Mouse (Mus musculus) ES-Bruce4 (cell line): ENCODE results near the gene Psmb8. TPM values are rescaled to one million over a fixed set of nuclear protein-coding genes. Genes with fewer than 3 reads are reported as not detected.

Experiments used
- H3K27ac ChIP-seq: 2 replicates; pipeline ENCODE4 v1.5.1; 2012; ENCODE audit warnings: low read length, inconsistent platforms; ENCODE audit not compliant: insufficient read depth
- H3K27me3 ChIP-seq: 2 replicates; pipeline ENCODE4 v1.6.1; 2012; ENCODE audit warnings: mild to moderate bottlenecking, low read length, inconsistent platforms; ENCODE audit not compliant: control insufficient read depth, poor library complexity, insufficient read depth, severe bottlenecking
- H3K36me3 ChIP-seq: 2 replicates; pipeline ENCODE4 v1.6.1; 2012; ENCODE audit warnings: inconsistent platforms, mild to moderate bottlenecking, low read length, moderate library complexity; ENCODE audit not compliant: control insufficient read depth, poor library complexity, insufficient read depth, severe bottlenecking
- H3K4me1 ChIP-seq: one replicate; pipeline ENCODE4 v1.8.1; 2011; ENCODE audit warnings: low read length; ENCODE audit not compliant: control insufficient read depth, insufficient read depth
- H3K4me3 ChIP-seq: 2 replicates; pipeline ENCODE4 v1.5.1; 2011; ENCODE audit warnings: low read depth, mild to moderate bottlenecking, low read length
- H3K9ac ChIP-seq: 2 replicates; pipeline ENCODE4 v1.6.1; 2012; ENCODE audit warnings: low read depth, mild to moderate bottlenecking, inconsistent platforms; ENCODE audit not compliant: poor library complexity, severe bottlenecking
- H3K9me3 ChIP-seq: replicated peaks from 2 replicates; pipeline ENCODE4 v1.6.1; 2012; ENCODE audit warnings: mild to moderate bottlenecking, low read length, inconsistent platforms; ENCODE audit not compliant: control insufficient read depth, poor library complexity, insufficient read depth, severe bottlenecking
- CTCF ChIP-seq: IDR thresholded peaks from one replicate; pipeline ENCODE4 v1.8.1; 2011; ENCODE audit warnings: low read depth, low read length
- EP300 ChIP-seq: IDR thresholded peaks from 2 replicates; pipeline ENCODE4 v1.6.1; 2011; ENCODE audit warnings: low read depth, low read length; ENCODE audit not compliant: insufficient read depth
- POLR2A ChIP-seq: IDR thresholded peaks from one replicate; pipeline ENCODE4 v1.8.1; 2011; ENCODE audit warnings: low read length; ENCODE audit not compliant: insufficient read depth
- polyA plus RNA-seq: library from polyadenylated mRNA; stranded (reverse); fragments of >200 nt; gene quantifications from 2 replicates; pipeline ENCODE4 v1.2.4, GENCODE M21; 2011; ENCODE audit warnings: low read depth; ENCODE audit not compliant: missing spikeins, insufficient read depth, insufficient read length

Psmb8 gene
- polyA plus RNA-seq, 1 experiment: 20.5 TPM

GRCm38 (mm10) chr17:34247047-34247446 lies 49.5 kb downstream of the Psmb8 start:
- no peak overlapping the region for H3K9ac ChIP-seq
- H3K27ac ChIP-seq: no peak overlapping the region
- no peak overlapping the region for H3K4me3 ChIP-seq
- no peak for TF ChIP-seq POLR2A
- no peak for TF ChIP-seq CTCF
- TF ChIP-seq EP300: no peak
- H3K4me1 ChIP-seq: no peaks in the 10 kb centered on the region
- H3K36me3 ChIP-seq: no peaks in the 10 kb centered on the region
- no peaks in the 10 kb centered on the region for H3K27me3 ChIP-seq
- no peaks in the 10 kb centered on the region for H3K9me3 ChIP-seq

GRCm38 (mm10) chr17:34248764-34249163 lies 51.2 kb downstream of the Psmb8 start:
- TF ChIP-seq CTCF (no peak), EP300 (no peak), POLR2A (no peak)
- H3K36me3 ChIP-seq: no peaks in the 10 kb centered on the region
- no peak overlapping the region for H3K4me3 ChIP-seq
- no peak overlapping the region for H3K9ac ChIP-seq
- H3K4me1 ChIP-seq: no peaks in the 10 kb centered on the region
- no peaks in the 10 kb centered on the region for H3K9me3 ChIP-seq
- H3K27ac ChIP-seq: no peak overlapping the region
- no peaks in the 10 kb centered on the region for H3K27me3 ChIP-seq

- no peak overlapping the region for H3K4me3 ChIP-seq
- no peaks in the 10 kb centered on the region for H3K4me1 ChIP-seq
- H3K9me3 ChIP-seq: no peaks in the 10 kb centered on the region
- TF ChIP-seq POLR2A (no peak), EP300 (no peak), CTCF (no peak)
- H3K27me3 ChIP-seq: no peaks in the 10 kb centered on the region
- no peak overlapping the region for H3K9ac ChIP-seq
- no peak overlapping the region for H3K27ac ChIP-seq
- H3K36me3 ChIP-seq: no peaks in the 10 kb centered on the region
Measured at GRCm38 (mm10) chr17:34249361-34249760, 51.8 kb downstream of the Psmb8 start.

- Histone ChIP-seq H3K4me1 (no peaks in the 10 kb centered on the region), H3K27me3 (no peaks in the 10 kb centered on the region), H3K9ac (no peak overlapping the region), H3K36me3 (no peaks in the 10 kb centered on the region), H3K9me3 (no peaks in the 10 kb centered on the region), H3K4me3 (no peak overlapping the region), H3K27ac (no peak overlapping the region)
- TF ChIP-seq CTCF (peak; percentile 37), EP300 (no peak)
Measured at GRCm38 (mm10) chr17:34249878-34250277, 52.4 kb downstream of the Psmb8 start.

Other genes with a start within 250 kb of the Psmb8 start
- gene B3galt4, start 246.2 kb upstream of the Psmb8 start, polyA plus RNA-seq: 3.6 and 4.2 TPM in 2 replicates
- gene Vps52, start 241.9 kb upstream of the Psmb8 start, polyA plus RNA-seq: 18.3 and 19.0 TPM in 2 replicates
- gene Rps18, start 241.7 kb upstream of the Psmb8 start, polyA plus RNA-seq: 2,174 TPM in 2 replicates
- 98.4 and 103 TPM in 2 replicates for gene H2-K1, start 197.4 kb upstream of the Psmb8 start, polyA plus RNA-seq
- gene Ring1, start 173.0 kb upstream of the Psmb8 start, polyA plus RNA-seq: 8.1 and 11.4 TPM in 2 replicates
- 19.0 and 26.1 TPM in 2 replicates for gene H2-Ke6, start 169.7 kb upstream of the Psmb8 start, polyA plus RNA-seq
- gene Slc39a7, start 166.0 kb upstream of the Psmb8 start, polyA plus RNA-seq: 57.2 and 68.8 TPM in 2 replicates
- gene Rxrb, start 165.9 kb upstream of the Psmb8 start, polyA plus RNA-seq: 37.7 and 38.2 TPM in 2 replicates
- gene Col11a2, start 158.3 kb upstream of the Psmb8 start, polyA plus RNA-seq: 0.82 and 0.85 TPM in 2 replicates
- 1.4 TPM in 1 of 2 replicates, not detected in the other for gene H2-Oa, start 105.4 kb upstream of the Psmb8 start, polyA plus RNA-seq
- gene H2-DMa, start 78.2 kb upstream of the Psmb8 start, polyA plus RNA-seq: 5.9 and 8.3 TPM in 2 replicates
- 190 and 199 TPM in 2 replicates for gene Brd2, start 75.1 kb upstream of the Psmb8 start, polyA plus RNA-seq
- gene H2-DMb2, start 54.4 kb upstream of the Psmb8 start, polyA plus RNA-seq: not detected in 2 replicates
- 0.65 and 1.1 TPM in 2 replicates for gene H2-DMb1, start 44.6 kb upstream of the Psmb8 start, polyA plus RNA-seq
- 21.6 and 24.6 TPM in 2 replicates for gene Tap1, start 10.2 kb upstream of the Psmb8 start, polyA plus RNA-seq
- 8.7 and 10.2 TPM in 2 replicates for gene Psmb9, start 10.0 kb upstream of the Psmb8 start, polyA plus RNA-seq
- 18.8 and 22.7 TPM in 2 replicates for gene Tap2, start 5.8 kb downstream of the Psmb8 start, polyA plus RNA-seq
- gene H2-Ob, start 41.2 kb downstream of the Psmb8 start, polyA plus RNA-seq: not detected in 2 replicates
- 2.3 and 2.4 TPM in 2 replicates for gene H2-Ab1, start 60.0 kb downstream of the Psmb8 start, polyA plus RNA-seq
- not detected in 2 replicates for gene H2-Aa, start 90.1 kb downstream of the Psmb8 start, polyA plus RNA-seq
- 2.8 and 4.6 TPM in 2 replicates for gene H2-Eb1, start 108.1 kb downstream of the Psmb8 start, polyA plus RNA-seq
- not detected in 2 replicates for gene H2-Eb2, start 127.9 kb downstream of the Psmb8 start, polyA plus RNA-seq
- gene Btnl2, start 157.1 kb downstream of the Psmb8 start, polyA plus RNA-seq: not detected in 2 replicates
- gene Btnl1, start 179.4 kb downstream of the Psmb8 start, polyA plus RNA-seq: 0.28 TPM in 1 of 2 replicates, not detected in the other
- gene BC051142, start 201.1 kb downstream of the Psmb8 start, polyA plus RNA-seq: not detected in 2 replicates